Mouse (Mus musculus) C2C12 (cell line): ENCODE measurements around the gene Auh.

Source experiments
- CTCF ChIP-seq: IDR thresholded peaks from one replicate; pipeline ENCODE4 v1.5.1; 2011; ENCODE audit not compliant: control insufficient read depth, insufficient read depth, insufficient read length
- MAX ChIP-seq: IDR thresholded peaks from one replicate; pipeline ENCODE4 v1.6.1; 2011; ENCODE audit warnings: mild to moderate bottlenecking, control low read depth

DNA sequence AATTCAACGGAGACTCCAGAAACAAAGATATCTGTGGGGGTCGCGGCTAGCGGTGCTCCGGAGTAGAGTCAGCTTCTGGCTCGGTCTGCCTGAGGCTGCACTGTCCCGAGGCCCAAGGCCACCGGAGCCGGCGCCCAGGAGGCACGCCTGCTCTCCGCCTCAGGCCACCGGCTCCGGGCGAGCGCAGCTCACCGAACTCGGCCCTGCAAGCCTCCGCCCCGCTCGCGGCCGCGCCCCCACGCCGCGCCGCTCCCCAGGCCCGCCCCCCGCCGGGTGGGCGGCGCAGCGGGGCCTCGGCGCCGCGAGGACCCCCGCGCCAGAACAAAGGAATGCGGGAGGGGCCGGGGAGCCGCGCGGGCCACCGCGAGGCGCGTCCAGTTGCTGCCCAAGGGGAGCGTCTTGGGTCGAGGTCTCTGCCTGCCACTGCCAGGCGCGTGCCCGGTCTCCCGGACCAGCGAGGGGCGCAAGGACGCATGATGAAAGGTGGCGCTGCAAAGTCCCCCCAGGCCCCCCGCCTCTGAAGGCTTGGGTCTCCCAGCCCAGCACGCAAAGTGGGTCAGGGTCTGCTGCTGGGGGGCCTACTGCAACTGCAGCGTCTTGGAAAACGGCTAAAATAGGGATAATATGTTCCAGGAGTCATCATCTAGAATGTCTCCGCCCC is 49.0 kb upstream of the Auh start:
- TF ChIP-seq CTCF (no peak), MAX (no peak)
